Comparison of ENCODE assay signal across 10 mouse cellular contexts in genomic region chr2:37963362-37963761, GRCm38 (mm10).
DNase-seq lines count a peak whose midpoint lies in the region; ATAC-seq and TF ChIP-seq lines count a peak whose summit lies in the region.
"Had no signal": no experiment of that assay in that cellular context is flagged by ENCODE, and none has a peak within 500 bp of the region (broad histone marks: within the 10 kb centered on the region; RNA-seq: fewer than 3 reads in every experiment).

No protein-coding gene starts in this region.

- H3K36me3 ChIP-seq in neural tube, embryonic 15.5 days, result no peaks in the 10 kb centered on the region
- no peaks in the 10 kb centered on the region for H3K36me3 ChIP-seq in lung, embryonic 15.5 days
- H3K36me3 ChIP-seq in stomach, embryonic 16.5 days (ENCODE audit: control insufficient read depth, insufficient read depth, low read length), result no peaks in the 10 kb centered on the region
- peaks cover 2% of the 10 kb centered on the region for H3K36me3 ChIP-seq in liver, postnatal 0 days (replicated peaks; ENCODE audit: insufficient read depth, low read length)

- no peak for TF ChIP-seq CTCF in liver, postnatal 0 days (IDR thresholded peaks at IDR 0.05; ENCODE audit: low read depth)

- H3K4me1 ChIP-seq in neural tube, embryonic 15.5 days, result no peaks in the 10 kb centered on the region
- H3K4me1 ChIP-seq in lung, embryonic 15.5 days, result peaks cover 19% of the 10 kb centered on the region
- H3K4me1 ChIP-seq in stomach, embryonic 16.5 days (ENCODE audit: control insufficient read depth, insufficient read depth, low read length), result peaks cover 4% of the 10 kb centered on the region; the same call in 1 of the 2 replicates
- no peaks in the 10 kb centered on the region for H3K4me1 ChIP-seq in liver, postnatal 0 days (ENCODE audit: insufficient read depth)

- no peak overlapping the region for H3K4me2 ChIP-seq in neural tube, embryonic 15.5 days
- no peak overlapping the region for H3K4me2 ChIP-seq in lung, embryonic 15.5 days
- no peak overlapping the region for H3K4me2 ChIP-seq in stomach, embryonic 16.5 days (ENCODE audit: low read depth, low read length)
- no peak overlapping the region for H3K4me2 ChIP-seq in liver, postnatal 0 days (ENCODE audit: low read depth, low read length)

- TF ChIP-seq EP300 in liver, postnatal 0 days (IDR thresholded peaks at IDR 0.05; ENCODE audit: low read depth), result no peak

- ATAC-seq in neural tube, embryonic 15.5 days (ENCODE audit: low FRiP score), result peak; percentile 28; the same call in 1 of the 2 replicates
- ATAC-seq in lung, embryonic 15.5 days (ENCODE audit: borderline replicate concordance, extremely low read depth, low FRiP score, low TSS enrichment), result peak; percentile 89
- no peak for ATAC-seq in stomach, embryonic 16.5 days (ENCODE audit: insufficient read depth, low FRiP score)
- no peak for ATAC-seq in liver, postnatal 0 days

- H3K9me3 ChIP-seq in neural tube, embryonic 15.5 days (replicated peaks), result no peaks in the 10 kb centered on the region
- H3K9me3 ChIP-seq in lung, embryonic 15.5 days, result no peaks in the 10 kb centered on the region
- no peaks in the 10 kb centered on the region for H3K9me3 ChIP-seq in stomach, embryonic 16.5 days (replicated peaks; ENCODE audit: control insufficient read depth, low read length)
- H3K9me3 ChIP-seq in liver, postnatal 0 days (ENCODE audit: low read length), result no peaks in the 10 kb centered on the region

- DNase-seq in cerebellum, postnatal 10 days, result peak; percentile 21 to 45
- DNase-seq in cerebellum, postnatal 36 days, result no peak
- DNase-seq in neural tube, embryonic 10.5 days (ENCODE audit: extremely low spot score, low spot score), result no peak
- DNase-seq in liver, postnatal 0 days, result no peak
- DNase-seq in spleen, postnatal 14 days (ENCODE audit: low spot score in 2 of 2), result no peak
- DNase-seq: B cell, adult 2 months had no signal

- H3K4me3 ChIP-seq in neural tube, embryonic 15.5 days (replicated peaks), result no peak overlapping the region
- H3K4me3 ChIP-seq in lung, embryonic 15.5 days, result no peak overlapping the region
- H3K4me3 ChIP-seq in stomach, embryonic 16.5 days (replicated peaks; ENCODE audit: low read length), result no peak overlapping the region
- no peak overlapping the region for H3K4me3 ChIP-seq in liver, postnatal 0 days (ENCODE audit: low read depth, low read length)
- H3K4me3 ChIP-seq: myocyte had no signal

- 41% methylated on average over 4 of the region's 4 CpGs for WGBS in neural tube, embryonic 15.5 days
- 21% methylated on average over 4 of the region's 4 CpGs for WGBS in lung, embryonic 15.5 days
- 33% methylated on average over 4 of the region's 4 CpGs for WGBS in stomach, embryonic 16.5 days
- 57% methylated on average over 4 of the region's 4 CpGs for WGBS in liver, postnatal 0 days (ENCODE audit: insufficient replicate concordance)

- H3K27ac ChIP-seq in neural tube, embryonic 15.5 days (replicated peaks), result no peak overlapping the region
- H3K27ac ChIP-seq in lung, embryonic 15.5 days, result peak overlapping the region; percentile 74
- H3K27ac ChIP-seq in stomach, embryonic 16.5 days (ENCODE audit: low read length), result 0 out of 2 replicates have a peak overlapping the region, but pooled peaks have one; percentile 37
- no peak overlapping the region for H3K27ac ChIP-seq in liver, postnatal 0 days (ENCODE audit: low read depth)

- no peaks in the 10 kb centered on the region for H3K27me3 ChIP-seq in neural tube, embryonic 15.5 days (replicated peaks)
- H3K27me3 ChIP-seq in lung, embryonic 15.5 days, result no peaks in the 10 kb centered on the region
- H3K27me3 ChIP-seq in stomach, embryonic 16.5 days (ENCODE audit: control insufficient read depth, insufficient read depth, low read length), result no peaks in the 10 kb centered on the region
- no peaks in the 10 kb centered on the region for H3K27me3 ChIP-seq in liver, postnatal 0 days (ENCODE audit: insufficient read depth, low read length)

- no peak overlapping the region for H3K9ac ChIP-seq in neural tube, embryonic 15.5 days (replicated peaks)
- H3K9ac ChIP-seq in lung, embryonic 15.5 days, result no peak overlapping the region
- no peak overlapping the region for H3K9ac ChIP-seq in stomach, embryonic 16.5 days (ENCODE audit: low read length)
- H3K9ac ChIP-seq in liver, postnatal 0 days (replicated peaks), result no peak overlapping the region

Comparison
In these comparisons a context has a peak if more than half of its experiments do, and no peak if none do; other contexts are left out.
1. DNase-seq: peak in cerebellum, postnatal 10 days (2 of 2); none in cerebellum, postnatal 36 days (0 of 2), neural tube, embryonic 10.5 days (single experiment), liver, postnatal 0 days (single experiment) and spleen, postnatal 14 days (0 of 2).
2. ATAC-seq: peak in neural tube, embryonic 15.5 days (single experiment) and lung, embryonic 15.5 days (single experiment); none in stomach, embryonic 16.5 days (single experiment) and liver, postnatal 0 days (single experiment).
3. H3K27ac ChIP-seq: peak in lung, embryonic 15.5 days (single experiment) and stomach, embryonic 16.5 days (single experiment); none in neural tube, embryonic 15.5 days (single experiment) and liver, postnatal 0 days (single experiment).